Mouse (Mus musculus): ENCODE measurements at regions not wholly inside any gene's neighbourhood (a gene's known extent, or its start where the extent isn't known, plus 50 kb on each side); places are given as distances from the start of the nearest gene placed in this dataset.

- H3K4me2 ChIP-seq (ENCODE audit: insufficient read depth, low read depth, poor library complexity, severe bottlenecking), result no peak overlapping the region
- H3K9ac ChIP-seq (ENCODE audit: insufficient read depth, low read depth), result no peak overlapping the region
- H3K27me3 ChIP-seq (replicated peaks), result no peaks in the 10 kb centered on the region
- no peak for DNase-seq (ENCODE audit: extremely low read depth)
- H3K79me2 ChIP-seq (replicated peaks; ENCODE audit: control insufficient read depth, extremely low read depth, insufficient read depth, poor library complexity, severe bottlenecking), result no peaks in the 10 kb centered on the region
- no peak overlapping the region for H3K4me3 ChIP-seq (replicated peaks in 1 of 3; ENCODE audit: low read depth in 2 of 3, low read length in 2 of 3, poor library complexity in 1 of 3)
- H3K4me1 ChIP-seq (ENCODE audit: control insufficient read depth in 1 of 2, insufficient read depth in 2 of 2), result no peaks in the 10 kb centered on the region
- no peaks in the 10 kb centered on the region for H3K36me3 ChIP-seq (replicated peaks in 1 of 2; ENCODE audit: control insufficient read depth in 1 of 2, insufficient read depth in 1 of 2, low read length in 1 of 2)
- dilution Hi-C loops (cut with MboI; ENCODE audit: extremely low pct_ligation_motif_present, extremely low pct_unique_long_range_greater_than_20kb, low sequenced_read_pairs), result no loop called here
- TF ChIP-seq ZC3H11A (IDR thresholded peaks at IDR 0.05; ENCODE audit: low read depth, low read length) (no peak), MAX (IDR thresholded peaks at IDR 0.05; ENCODE audit: low read length) (no peak), RCOR1 (conservative IDR thresholded peaks at IDR 0.05; ENCODE audit: low read depth, low read length) (no peak), JUND (conservative IDR thresholded peaks at IDR 0.05; ENCODE audit: low read depth, low read length) (no peak), MAFK (IDR thresholded peaks at IDR 0.05; ENCODE audit: insufficient replicate concordance, low read length) (no peak)
- in situ Hi-C loops (cut with MboI; ENCODE audit: low pct_ligation_motif_present, low pct_unique_long_range_greater_than_20kb, low sequenced_read_pairs), result no loop called here
- no peaks in the 10 kb centered on the region for H3K9me3 ChIP-seq (replicated peaks; ENCODE audit: low read length)
- H3K27ac ChIP-seq (ENCODE audit: insufficient read depth, low read depth), result no peak overlapping the region
Measured at GRCm38 (mm10) chr1:82162926-82163325, 70.0 kb upstream of the Gm9747 start.

GRCm38 (mm10) chr1:82168158-82168557 is 64.8 kb upstream of the Gm9747 start:
- Histone ChIP-seq H3K79me2 (replicated peaks; ENCODE audit: control insufficient read depth, extremely low read depth, insufficient read depth, poor library complexity, severe bottlenecking) (no peaks in the 10 kb centered on the region), H3K9me3 (replicated peaks; ENCODE audit: low read length) (no peaks in the 10 kb centered on the region), H3K27me3 (replicated peaks) (no peaks in the 10 kb centered on the region), H3K9ac (ENCODE audit: insufficient read depth, low read depth) (no peak overlapping the region), H3K36me3 (replicated peaks in 1 of 2; ENCODE audit: control insufficient read depth in 1 of 2, insufficient read depth in 1 of 2, low read length in 1 of 2) (no peaks in the 10 kb centered on the region), H3K4me2 (ENCODE audit: insufficient read depth, low read depth, poor library complexity, severe bottlenecking) (no peak overlapping the region), H3K4me1 (ENCODE audit: control insufficient read depth in 1 of 2, insufficient read depth in 2 of 2) (no peaks in the 10 kb centered on the region), H3K27ac (ENCODE audit: insufficient read depth, low read depth) (no peak overlapping the region), H3K4me3 (replicated peaks in 1 of 3; ENCODE audit: low read depth in 2 of 3, low read length in 2 of 3, poor library complexity in 1 of 3) (no peak overlapping the region)
- DNase-seq (ENCODE audit: extremely low read depth), result no peak
- in situ Hi-C loops (cut with MboI; ENCODE audit: low pct_ligation_motif_present, low pct_unique_long_range_greater_than_20kb, low sequenced_read_pairs) (no loop called here), dilution Hi-C loops (cut with MboI; ENCODE audit: extremely low pct_ligation_motif_present, extremely low pct_unique_long_range_greater_than_20kb, low sequenced_read_pairs) (no loop called here)
- no peak for TF ChIP-seq JUND (conservative IDR thresholded peaks at IDR 0.05; ENCODE audit: low read depth, low read length)
- no peak for TF ChIP-seq RCOR1 (conservative IDR thresholded peaks at IDR 0.05; ENCODE audit: low read depth, low read length)
- TF ChIP-seq SMC3 (IDR thresholded peaks at IDR 0.05; ENCODE audit: low read depth, low read length), result no peak
- TF ChIP-seq MAFK (IDR thresholded peaks at IDR 0.05; ENCODE audit: insufficient replicate concordance, low read length), result no peak
- no peak for TF ChIP-seq IRF4 (IDR thresholded peaks at IDR 0.05; ENCODE audit: low read depth, low read length)
- TF ChIP-seq ZMIZ1 (IDR thresholded peaks at IDR 0.05; ENCODE audit: low read depth, low read length), result no peak
- no peak for TF ChIP-seq MYC (IDR thresholded peaks at IDR 0.05; ENCODE audit: low read depth, low read length)
- no peak for TF ChIP-seq RAD21 (IDR thresholded peaks at IDR 0.05; ENCODE audit: low read depth, low read length)
- TF ChIP-seq MAZ (IDR thresholded peaks at IDR 0.05; ENCODE audit: low read depth, low read length), result no peak
- no peak for TF ChIP-seq ZKSCAN1 (IDR thresholded peaks at IDR 0.05; ENCODE audit: borderline replicate concordance, low read depth, low read length)
- TF ChIP-seq MAX (IDR thresholded peaks at IDR 0.05; ENCODE audit: low read length), result no peak
- no peak for TF ChIP-seq JUN (IDR thresholded peaks at IDR 0.05; ENCODE audit: insufficient read depth, low read depth, low read length)
- TF ChIP-seq E2F4 (IDR thresholded peaks at IDR 0.05; ENCODE audit: insufficient replicate concordance, low read depth, low read length), result no peak
- TF ChIP-seq EP300 (IDR thresholded peaks at IDR 0.05; ENCODE audit: low read length), result no peak

Data from CH12.LX (cell line).